Mouse (Mus musculus): Measurements from ENCODE around the gene Ppp1r27. TPM values are rescaled to one million over a fixed set of nuclear protein-coding genes. Genes with fewer than 3 reads are reported as not detected.
"Not testable (repeated sequence)": the region's sequence is repeated elsewhere in the genome, so short reads cannot be mapped to it uniquely, and the experiment has no call there.

Ppp1r27 gene
- polyA plus RNA-seq, 1 experiment: not detected

DNA sequence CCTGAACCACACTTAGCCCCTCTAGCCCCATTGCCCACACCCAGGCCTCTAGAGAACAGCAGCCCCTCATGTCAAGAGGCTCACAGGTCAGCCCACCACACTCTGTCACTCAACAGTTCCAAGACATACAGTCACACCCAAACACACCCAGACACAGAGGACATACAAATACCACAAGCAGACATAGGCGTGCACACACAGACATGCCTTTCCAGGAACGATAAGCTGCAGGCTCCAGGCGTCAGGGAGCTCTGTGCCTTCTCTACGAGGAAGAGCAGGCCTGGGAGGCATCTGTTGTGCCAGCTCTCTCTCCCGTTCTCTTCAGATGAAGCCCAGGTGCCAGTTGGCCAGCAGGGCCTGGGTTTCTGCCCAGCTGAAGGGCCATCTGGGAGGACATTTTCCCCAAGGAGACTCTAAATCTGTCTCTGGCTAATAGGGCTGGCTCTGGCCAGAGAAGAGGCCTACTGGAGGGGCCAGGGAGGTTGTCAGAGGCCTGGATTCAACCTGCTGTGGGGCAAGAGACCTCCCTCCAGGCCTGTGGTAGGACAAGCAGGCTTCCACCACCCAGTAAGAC is 29.9 kb downstream of the Ppp1r27 start:
- TF ChIP-seq POLR2A (IDR thresholded peaks at IDR 0.05; ENCODE audit: borderline replicate concordance, extremely low read depth, insufficient read depth, insufficient read length, poor library complexity, severe bottlenecking) (no peak), CTCF (IDR thresholded peaks at IDR 0.05; ENCODE audit: borderline replicate concordance, extremely low read depth, insufficient read depth, insufficient read length) (no peak)
- peak; percentile 31 for DNase-seq (ENCODE audit: low read depth)

GRCm38 (mm10) chr11:120520498-120520897 is 30.4 kb downstream of the Ppp1r27 start:
- no peak for DNase-seq (ENCODE audit: low read depth)
- no peak for TF ChIP-seq CTCF (IDR thresholded peaks at IDR 0.05; ENCODE audit: borderline replicate concordance, extremely low read depth, insufficient read depth, insufficient read length)
- no peak for TF ChIP-seq POLR2A (IDR thresholded peaks at IDR 0.05; ENCODE audit: borderline replicate concordance, extremely low read depth, insufficient read depth, insufficient read length, poor library complexity, severe bottlenecking)

- TF ChIP-seq CTCF (IDR thresholded peaks at IDR 0.05; ENCODE audit: borderline replicate concordance, extremely low read depth, insufficient read depth, insufficient read length) (no peak), POLR2A (IDR thresholded peaks at IDR 0.05; ENCODE audit: borderline replicate concordance, extremely low read depth, insufficient read depth, insufficient read length, poor library complexity, severe bottlenecking) (no peak)
Measured at GRCm38 (mm10) chr11:120519738-120520137, 31.2 kb downstream of the Ppp1r27 start.

DNA sequence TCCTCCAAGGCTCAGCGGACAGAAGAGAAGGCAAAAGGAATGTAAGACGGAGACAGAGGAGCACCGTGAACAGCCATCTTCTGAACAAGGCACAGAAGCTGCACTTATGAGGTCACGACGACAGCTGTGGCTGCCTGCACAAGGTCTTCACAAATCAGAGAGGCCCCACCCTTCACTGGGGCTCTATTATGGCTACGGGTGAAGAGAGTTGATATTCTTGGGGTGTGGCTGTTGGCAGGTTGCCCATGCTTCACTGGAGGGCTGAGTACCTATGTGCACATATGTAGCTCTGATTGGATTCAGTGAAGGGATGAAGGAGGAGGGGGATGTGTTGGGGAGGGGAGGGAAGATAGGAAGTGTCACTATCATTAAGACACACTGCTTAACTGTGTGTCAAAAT is 32.4 kb downstream of the Ppp1r27 start:
- TF ChIP-seq CTCF (IDR thresholded peaks at IDR 0.05; ENCODE audit: borderline replicate concordance, extremely low read depth, insufficient read depth, insufficient read length) (no peak), POLR2A (IDR thresholded peaks at IDR 0.05; ENCODE audit: borderline replicate concordance, extremely low read depth, insufficient read depth, insufficient read length, poor library complexity, severe bottlenecking) (no peak)
- no peak for DNase-seq (ENCODE audit: low read depth)

More at GRCm38 (mm10) chr11:120519738-120520137, 31.2 kb downstream of the Ppp1r27 start:
- DNase-seq (ENCODE audit: low read depth): peak; percentile 21

DNA sequence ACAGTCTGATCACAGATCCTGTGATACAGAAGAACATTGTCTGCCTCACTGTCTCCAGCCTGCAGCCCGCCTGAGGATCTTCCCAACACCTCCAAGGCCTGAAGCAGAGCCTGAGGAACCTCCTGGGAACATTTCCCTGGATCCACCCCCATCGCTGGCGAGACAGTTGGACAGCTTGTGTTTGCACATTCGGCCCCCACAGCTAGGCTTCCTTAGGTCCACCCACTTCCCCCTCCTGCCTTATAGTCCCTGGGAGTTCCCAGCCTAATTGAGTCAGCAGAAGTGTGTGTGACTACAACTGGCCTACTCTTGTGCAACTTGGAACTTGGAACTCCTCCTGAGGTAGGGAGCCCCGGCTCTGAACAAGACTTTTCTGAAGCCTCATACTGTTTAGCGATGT is 32.9 kb downstream of the Ppp1r27 start:
- no peak for TF ChIP-seq CTCF (IDR thresholded peaks at IDR 0.05; ENCODE audit: borderline replicate concordance, extremely low read depth, insufficient read depth, insufficient read length)
- TF ChIP-seq POLR2A (IDR thresholded peaks at IDR 0.05; ENCODE audit: borderline replicate concordance, extremely low read depth, insufficient read depth, insufficient read length, poor library complexity, severe bottlenecking): no peak
- DNase-seq (ENCODE audit: low read depth): peak; percentile 9

- DNase-seq (ENCODE audit: low read depth): no peak
- TF ChIP-seq POLR2A (IDR thresholded peaks at IDR 0.05; ENCODE audit: borderline replicate concordance, extremely low read depth, insufficient read depth, insufficient read length, poor library complexity, severe bottlenecking) (no peak), CTCF (IDR thresholded peaks at IDR 0.05; ENCODE audit: borderline replicate concordance, extremely low read depth, insufficient read depth, insufficient read length) (no peak)
Measured at GRCm38 (mm10) chr11:120517147-120517546, 33.8 kb downstream of the Ppp1r27 start.

GRCm38 (mm10) chr11:120515611-120516010 is 35.3 kb downstream of the Ppp1r27 start:
- peak; percentile 98 for TF ChIP-seq CTCF (IDR thresholded peaks at IDR 0.05; ENCODE audit: borderline replicate concordance, extremely low read depth, insufficient read depth, insufficient read length)
- no peak for TF ChIP-seq POLR2A (IDR thresholded peaks at IDR 0.05; ENCODE audit: borderline replicate concordance, extremely low read depth, insufficient read depth, insufficient read length, poor library complexity, severe bottlenecking)

DNA sequence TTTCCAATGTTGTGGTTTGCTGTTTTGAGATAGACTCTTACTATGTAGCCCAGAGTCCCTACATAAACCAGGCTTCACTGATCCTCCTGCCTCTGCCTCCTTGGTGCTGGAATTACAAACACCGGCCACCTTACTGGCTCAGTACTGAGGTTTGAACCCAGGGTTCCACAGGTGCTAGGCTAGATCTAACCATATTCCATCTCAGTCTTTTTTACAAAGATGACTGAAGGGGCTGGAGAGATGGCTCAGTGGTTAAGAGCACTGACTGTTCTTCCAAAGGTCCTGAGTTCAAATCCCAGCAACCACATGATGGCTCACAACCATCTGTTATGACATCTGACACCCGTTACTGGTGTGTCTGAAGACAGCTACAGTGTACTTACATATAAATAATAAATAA is 36.7 kb downstream of the Ppp1r27 start:
- DNase-seq (ENCODE audit: low read depth): not testable (repeated sequence)

More at GRCm38 (mm10) chr11:120515611-120516010, 35.3 kb downstream of the Ppp1r27 start:
- peak; percentile 79 for DNase-seq (ENCODE audit: low read depth)

- TF ChIP-seq POLR2A (IDR thresholded peaks at IDR 0.05; ENCODE audit: borderline replicate concordance, extremely low read depth, insufficient read depth, insufficient read length, poor library complexity, severe bottlenecking) (no peak), CTCF (IDR thresholded peaks at IDR 0.05; ENCODE audit: borderline replicate concordance, extremely low read depth, insufficient read depth, insufficient read length) (no peak)
- peak; percentile 47 for DNase-seq (ENCODE audit: low read depth)
Measured at GRCm38 (mm10) chr11:120512790-120513453, 38.0 kb downstream of the Ppp1r27 start.

GRCm38 (mm10) chr11:120510375-120511030 is 40.4 kb downstream of the Ppp1r27 start:
- peak; percentile 42 for DNase-seq (ENCODE audit: low read depth)
- TF ChIP-seq POLR2A (IDR thresholded peaks at IDR 0.05; ENCODE audit: borderline replicate concordance, extremely low read depth, insufficient read depth, insufficient read length, poor library complexity, severe bottlenecking) (no peak), CTCF (IDR thresholded peaks at IDR 0.05; ENCODE audit: borderline replicate concordance, extremely low read depth, insufficient read depth, insufficient read length) (no peak)

- no peak for DNase-seq (ENCODE audit: low read depth)
- TF ChIP-seq POLR2A (IDR thresholded peaks at IDR 0.05; ENCODE audit: borderline replicate concordance, extremely low read depth, insufficient read depth, insufficient read length, poor library complexity, severe bottlenecking) (no peak), CTCF (IDR thresholded peaks at IDR 0.05; ENCODE audit: borderline replicate concordance, extremely low read depth, insufficient read depth, insufficient read length) (no peak)
Measured at GRCm38 (mm10) chr11:120509940-120510339, 41.0 kb downstream of the Ppp1r27 start.

Data from brain, embryonic 14.5 days (tissue).